Mouse (Mus musculus) Patski (cell line): ENCODE results near the gene Bmper. TPM values are rescaled to one million over a fixed set of nuclear protein-coding genes. Genes with fewer than 3 reads are reported as not detected.

Experiments
- ATAC-seq: fragments of 100-300 bp; one replicate; pipeline ENCODE4 v1.8.0; 2021
- CTCF ChIA-PET: fragments of 350-600 bp; sonication (Branson Sonifier 250); formaldehyde crosslinking; loops from one replicate; lab custom pipeline; 2022; ENCODE audit warnings: inconsistent platforms; lab: Charles Lee
- POLR2A ChIA-PET: fragments of 350-600 bp; sonication (Branson Sonifier 250); formaldehyde crosslinking; loops from one replicate; lab custom pipeline; 2022; ENCODE audit warnings: antibody characterized with exemption, inconsistent platforms; lab: Charles Lee
- DNase-seq: peaks from one replicate; pipeline ENCODE4 v3.0.0-alpha.2; 2011; ENCODE audit warnings: low read depth, low spot score
- H3K27me3 ChIP-seq: fragments of 371-371 bp; one replicate; pipeline ENCODE4 v1.5.1; 2021
- CTCF ChIP-seq: fragments of 100-300 bp; IDR thresholded peaks from one replicate; pipeline ENCODE4 v1.5.1; 2021
- in situ Hi-C: fragments of 300-500 bp; cut with MboI; formaldehyde crosslinking; loops from 3 replicates; pipeline ENCODE4 v1.11.1; 2018; ENCODE audit warnings: low pct_unique_long_range_greater_than_20kb, mixed read lengths
- polyA plus RNA-seq: library from polyadenylated mRNA; unstranded; gene quantifications from one replicate; pipeline ENCODE4 v1.2.3, GENCODE M21; 2021

Gene Bmper
- polyA plus RNA-seq, 1 experiment from 2014 or later = 1.4 TPM

- no peak for ATAC-seq
- ChIA-PET CTCF (interaction anchor here (1.5 kb wide), 1 partner anchor 15 kb away, joined by 4 read pairs; no protein-coding TSS in a partner anchor), POLR2A (interaction anchor here (0.7 kb wide), 1 partner anchor 1011 kb away, joined by 5 read pairs; no protein-coding TSS in a partner anchor)
- DNase-seq = no peak
- no peak for TF ChIP-seq CTCF
- no peaks in the 10 kb centered on the region for H3K27me3 ChIP-seq
- in situ Hi-C loops = no loop called here
Observed at GRCm38 (mm10) chr9:23488265-23488664, 265.4 kb downstream of the Bmper start.

- ATAC-seq (peak; percentile 90), DNase-seq (peak; percentile 70)
- H3K27me3 ChIP-seq = no peaks in the 10 kb centered on the region
- in situ Hi-C loops = no loop called here
- ChIA-PET CTCF (interaction anchor here (1.4 kb wide), 1 partner anchor 38 kb away, joined by 3 read pairs; no protein-coding TSS in a partner anchor), POLR2A (no interaction called here)
- no peak for TF ChIP-seq CTCF
Observed at GRCm38 (mm10) chr9:23495400-23495799, 272.5 kb downstream of the Bmper start.

GRCm38 (mm10) chr9:23497626-23498025, 274.8 kb downstream of the Bmper start:
- ChIA-PET CTCF (interaction anchor here (1.1 kb wide), 1 partner anchor 34 kb away, joined by 3 read pairs; no protein-coding TSS in a partner anchor), POLR2A (no interaction called here)
- DNase-seq (no peak), ATAC-seq (peak; percentile 42)
- no peaks in the 10 kb centered on the region for H3K27me3 ChIP-seq
- TF ChIP-seq CTCF = no peak
- in situ Hi-C loops = no loop called here

GRCm38 (mm10) chr9:23533870-23534269, 311.0 kb downstream of the Bmper start:
- POLR2A ChIA-PET = no interaction called here
- TF ChIP-seq CTCF = peak; percentile 67
- in situ Hi-C loops = no loop called here
- ATAC-seq (peak; percentile 86), DNase-seq (peak; percentile 28)
- H3K27me3 ChIP-seq = no peaks in the 10 kb centered on the region
- CTCF ChIA-PET = interaction anchor here (0.7 to 3.4 kb wide), 7 partner anchors 16 to 968 kb away, joined by 3 to 19 read pairs (median 3); no protein-coding TSS in a partner anchor
